Mouse (Mus musculus): ENCODE results near the gene Lpp. TPM values are rescaled to one million over a fixed set of nuclear protein-coding genes. Genes with fewer than 3 reads are reported as not detected.
A peak's percentile ranks its signal among the peaks of the same experiment; 100 is the strongest.

The Lpp gene
- polyA plus RNA-seq, 1 experiment from 2014 or later = 37.9 TPM

GRCm38 (mm10) chr16:24501197-24501596 is 107.9 kb downstream of the Lpp start:
- Histone ChIP-seq H3K27me3 (replicated peaks) (no peaks in the 10 kb centered on the region), H3K4me3 (no peak overlapping the region), H3K4me1 (peaks cover 65% of the 10 kb centered on the region), H3K36me3 (no peaks in the 10 kb centered on the region), H3K4me2 (peak overlapping the region; percentile 35), H3K27ac (replicated peaks) (peak overlapping the region; percentile 83), H3K9me3 (no peaks in the 10 kb centered on the region), H3K9ac (0 out of 2 replicates have a peak overlapping the region, but pooled peaks have one; percentile 29)
- no peak for ATAC-seq (ENCODE audit: extremely low read depth, insufficient number of reproducible peaks, low FRiP score, low TSS enrichment)
- 45% methylated on average over 6 of the region's 6 CpGs for WGBS

GRCm38 (mm10) chr16:24501628-24502294 is 108.5 kb downstream of the Lpp start:
- Histone ChIP-seq H3K27ac (replicated peaks) (peak overlapping the region; percentile 83), H3K36me3 (no peaks in the 10 kb centered on the region), H3K4me1 (peaks cover 69% of the 10 kb centered on the region), H3K9me3 (no peaks in the 10 kb centered on the region), H3K27me3 (replicated peaks) (no peaks in the 10 kb centered on the region), H3K4me2 (peak overlapping the region; percentile 35), H3K9ac (peak overlapping the region; percentile 29; the same call in 1 of the 2 replicates), H3K4me3 (no peak overlapping the region)
- 32% methylated on average over 11 of the region's 11 CpGs for WGBS
- ATAC-seq (ENCODE audit: extremely low read depth, insufficient number of reproducible peaks, low FRiP score, low TSS enrichment) = peak; percentile 59; the same call in 1 of the 2 replicates

- 58% methylated on average over 3 of the region's 3 CpGs for WGBS
Observed at GRCm38 (mm10) chr16:24502295-24502823, 109.1 kb downstream of the Lpp start.

GRCm38 (mm10) chr16:24504838-24505605 is 111.7 kb downstream of the Lpp start:
- H3K4me1 ChIP-seq = peaks cover 77% of the 10 kb centered on the region

More at GRCm38 (mm10) chr16:24502295-24502823, 109.1 kb downstream of the Lpp start:
- no peak for ATAC-seq (ENCODE audit: extremely low read depth, insufficient number of reproducible peaks, low FRiP score, low TSS enrichment)
- no peaks in the 10 kb centered on the region for H3K36me3 ChIP-seq
- H3K4me2 ChIP-seq = no peak overlapping the region
- no peak overlapping the region for H3K9ac ChIP-seq
- no peak overlapping the region for H3K27ac ChIP-seq (replicated peaks)
- H3K9me3 ChIP-seq = no peaks in the 10 kb centered on the region
- no peak overlapping the region for H3K4me3 ChIP-seq
- no peaks in the 10 kb centered on the region for H3K27me3 ChIP-seq (replicated peaks)
- peaks cover 69% of the 10 kb centered on the region for H3K4me1 ChIP-seq

GRCm38 (mm10) chr16:24506237-24506636 is 112.9 kb downstream of the Lpp start:
- Histone ChIP-seq H3K4me2 (no peak overlapping the region), H3K36me3 (no peaks in the 10 kb centered on the region), H3K9ac (no peak overlapping the region), H3K9me3 (no peaks in the 10 kb centered on the region), H3K27ac (replicated peaks) (no peak overlapping the region), H3K4me1 (peaks cover 77% of the 10 kb centered on the region), H3K4me3 (no peak overlapping the region), H3K27me3 (replicated peaks) (no peaks in the 10 kb centered on the region)
- no peak for ATAC-seq (ENCODE audit: extremely low read depth, insufficient number of reproducible peaks, low FRiP score, low TSS enrichment)
- WGBS = 84% methylated on average over 2 of the region's 2 CpGs

More at GRCm38 (mm10) chr16:24504838-24505605, 111.7 kb downstream of the Lpp start:
- Histone ChIP-seq H3K27me3 (replicated peaks) (no peaks in the 10 kb centered on the region), H3K9me3 (no peaks in the 10 kb centered on the region), H3K4me3 (no peak overlapping the region), H3K36me3 (no peaks in the 10 kb centered on the region), H3K27ac (replicated peaks) (no peak overlapping the region), H3K4me2 (no peak overlapping the region), H3K9ac (no peak overlapping the region)
- ATAC-seq (ENCODE audit: extremely low read depth, insufficient number of reproducible peaks, low FRiP score, low TSS enrichment) = no peak
- WGBS = 58% methylated on average over 7 of the region's 7 CpGs

- H3K27ac ChIP-seq (replicated peaks) = no peak overlapping the region
- H3K9ac ChIP-seq = no peak overlapping the region
- WGBS = 59% methylated on average over 4 of the region's 4 CpGs
- peaks cover 74% of the 10 kb centered on the region for H3K4me1 ChIP-seq
- no peaks in the 10 kb centered on the region for H3K36me3 ChIP-seq
- no peak overlapping the region for H3K4me2 ChIP-seq
- no peaks in the 10 kb centered on the region for H3K27me3 ChIP-seq (replicated peaks)
- H3K9me3 ChIP-seq = no peaks in the 10 kb centered on the region
- ATAC-seq (ENCODE audit: extremely low read depth, insufficient number of reproducible peaks, low FRiP score, low TSS enrichment) = no peak
- no peak overlapping the region for H3K4me3 ChIP-seq
Observed at GRCm38 (mm10) chr16:24506740-24507139, 113.4 kb downstream of the Lpp start.

GRCm38 (mm10) chr16:24507927-24508540 is 114.7 kb downstream of the Lpp start:
- H3K4me1 ChIP-seq = peaks cover 74% of the 10 kb centered on the region
- no peak overlapping the region for H3K9ac ChIP-seq
- 87% methylated on average over 5 of the region's 5 CpGs for WGBS

GRCm38 (mm10) chr16:24509100-24509812 is 115.9 kb downstream of the Lpp start:
- no peaks in the 10 kb centered on the region for H3K9me3 ChIP-seq
- peaks cover 68% of the 10 kb centered on the region for H3K4me1 ChIP-seq
- no peak for ATAC-seq (ENCODE audit: extremely low read depth, insufficient number of reproducible peaks, low FRiP score, low TSS enrichment)
- no peaks in the 10 kb centered on the region for H3K36me3 ChIP-seq
- H3K4me3 ChIP-seq = no peak overlapping the region
- no peak overlapping the region for H3K9ac ChIP-seq
- no peak overlapping the region for H3K27ac ChIP-seq (replicated peaks)
- H3K27me3 ChIP-seq (replicated peaks) = no peaks in the 10 kb centered on the region
- WGBS = 55% methylated on average over 5 of the region's 5 CpGs
- no peak overlapping the region for H3K4me2 ChIP-seq

More at GRCm38 (mm10) chr16:24507927-24508540, 114.7 kb downstream of the Lpp start:
- H3K36me3 ChIP-seq = no peaks in the 10 kb centered on the region
- no peaks in the 10 kb centered on the region for H3K27me3 ChIP-seq (replicated peaks)
- no peak overlapping the region for H3K27ac ChIP-seq (replicated peaks)
- ATAC-seq (ENCODE audit: extremely low read depth, insufficient number of reproducible peaks, low FRiP score, low TSS enrichment) = no peak
- no peak overlapping the region for H3K4me3 ChIP-seq
- no peaks in the 10 kb centered on the region for H3K9me3 ChIP-seq
- no peak overlapping the region for H3K4me2 ChIP-seq

- no peak overlapping the region for H3K4me2 ChIP-seq
- no peak for ATAC-seq (ENCODE audit: extremely low read depth, insufficient number of reproducible peaks, low FRiP score, low TSS enrichment)
- H3K4me3 ChIP-seq = no peak overlapping the region
- no peaks in the 10 kb centered on the region for H3K27me3 ChIP-seq (replicated peaks)
- no peak overlapping the region for H3K27ac ChIP-seq (replicated peaks)
- no peaks in the 10 kb centered on the region for H3K36me3 ChIP-seq
- WGBS = 61% methylated on average over 1 of the region's 1 CpGs
- H3K9me3 ChIP-seq = no peaks in the 10 kb centered on the region
- no peak overlapping the region for H3K9ac ChIP-seq
- peaks cover 67% of the 10 kb centered on the region for H3K4me1 ChIP-seq
Observed at GRCm38 (mm10) chr16:24509813-24510166, 116.5 kb downstream of the Lpp start.

- Histone ChIP-seq H3K27ac (replicated peaks) (no peak overlapping the region), H3K27me3 (replicated peaks) (no peaks in the 10 kb centered on the region), H3K4me3 (no peak overlapping the region), H3K4me1 (peaks cover 78% of the 10 kb centered on the region), H3K9me3 (no peaks in the 10 kb centered on the region), H3K36me3 (no peaks in the 10 kb centered on the region), H3K9ac (no peak overlapping the region), H3K4me2 (peak overlapping the region; percentile 27; the same call in 1 of the 2 replicates)
- ATAC-seq (ENCODE audit: extremely low read depth, insufficient number of reproducible peaks, low FRiP score, low TSS enrichment) = no peak
- WGBS = 92% methylated on average over 4 of the region's 4 CpGs
Observed at GRCm38 (mm10) chr16:24513228-24513627, 119.9 kb downstream of the Lpp start.

Data from heart, embryonic 13.5 days (tissue).